Mouse (Mus musculus) hindbrain, embryonic 16.5 days (tissue): ENCODE results near the gene Nova2. TPM values are rescaled to one million over a fixed set of nuclear protein-coding genes. Genes with fewer than 3 reads are reported as not detected.
A peak's percentile ranks its signal among the peaks of the same experiment; 100 is the strongest.

ENCODE experiments used
- ATAC-seq: fragments of 200-750 bp; cut with Nextera tagmentation; 2 replicates; pipeline ENCODE4 v1.8.0; 2017; ENCODE audit warnings: moderate TSS enrichment, moderate library complexity
- H3K27ac ChIP-seq: fragments of 300-500 bp; sonication (generic); 2 replicates; pipeline ENCODE4 v1.5.1; 2014; ENCODE audit warnings: low read depth, mild to moderate bottlenecking, control low read depth, low read length, moderate library complexity
- H3K27me3 ChIP-seq: fragments of 300-500 bp; sonication (generic); replicated peaks from 2 replicates; pipeline ENCODE4 v1.6.1; 2014; ENCODE audit warnings: low read length; ENCODE audit not compliant: control insufficient read depth, insufficient read depth
- H3K36me3 ChIP-seq: fragments of 300-500 bp; sonication (generic); 2 replicates; pipeline ENCODE4 v1.6.1; 2014; ENCODE audit warnings: mild to moderate bottlenecking, low read length, moderate library complexity, mixed read lengths; ENCODE audit not compliant: control insufficient read depth, insufficient read depth
- H3K4me1 ChIP-seq: fragments of 300-500 bp; sonication (generic); 2 replicates; pipeline ENCODE4 v1.6.1; 2014; ENCODE audit warnings: low read depth, low read length; ENCODE audit not compliant: control insufficient read depth, insufficient read depth
- H3K4me2 ChIP-seq: fragments of 300-500 bp; sonication (generic); 2 replicates; pipeline ENCODE4 v1.6.1; 2014; ENCODE audit warnings: mild to moderate bottlenecking, low read length, control low read depth, moderate library complexity
- H3K4me3 ChIP-seq: fragments of 300-500 bp; sonication (generic); 2 replicates; pipeline ENCODE4 v1.5.1; 2014; ENCODE audit warnings: mild to moderate bottlenecking, low read length, control low read depth, moderate library complexity
- H3K9ac ChIP-seq: fragments of 300-500 bp; sonication (generic); 2 replicates; pipeline ENCODE4 v1.6.1; 2014; ENCODE audit warnings: low read depth, mild to moderate bottlenecking, control low read depth, low read length, moderate library complexity
- H3K9me3 ChIP-seq: fragments of 300-500 bp; sonication (generic); 2 replicates; pipeline ENCODE4 v1.6.1; 2014; ENCODE audit warnings: mild to moderate bottlenecking, low read length, moderate library complexity; ENCODE audit not compliant: control insufficient read depth
- WGBS: fragments of 180-500 bp; shearing (Covaris S2); extraction: QIAGEN DNeasy Blood & Tissue Kit; methylation state at CpG from one replicate; pipeline ENCODE4 v1.1.7; 2014; 5-methylcytosine and 5-hydroxymethylcytosine counted together
- polyA plus RNA-seq: library from polyadenylated mRNA; unstranded; fragments of >200 nt; fragmentation: Nextera tagmentation; extraction: Ambion mirVana; gene quantifications from 2 replicates; pipeline ENCODE4 v1.2.1, GENCODE M21; 2015

Gene Nova2
- polyA plus RNA-seq, 1 experiment from 2014 or later: 12.3 TPM

DNA sequence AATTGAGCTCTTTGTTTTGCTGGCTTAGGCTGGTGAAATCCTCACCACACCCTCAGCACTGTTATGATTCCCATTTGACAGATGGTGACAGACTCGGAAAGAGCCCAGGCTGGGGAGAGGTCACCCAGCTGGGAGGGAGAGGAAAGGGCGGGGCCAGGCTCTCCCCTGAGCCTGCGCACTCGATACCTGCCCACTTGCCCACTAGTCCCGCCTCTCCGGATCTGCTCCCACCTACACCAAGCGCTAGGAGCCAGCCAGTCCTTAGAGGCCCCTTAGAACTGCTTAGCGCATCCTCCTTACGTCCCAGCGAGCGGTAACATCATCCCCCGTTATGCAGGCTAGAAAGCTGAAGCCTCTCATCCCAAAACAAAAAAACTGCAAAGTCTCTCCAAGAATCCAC is 4.6 kb upstream of the Nova2 start:
- peak; percentile 35; the same call in 1 of the 2 replicates for ATAC-seq
- WGBS: 5% methylated on average over 12 of the region's 12 CpGs
- H3K4me1 ChIP-seq: peaks cover 38% of the 10 kb centered on the region
- no peaks in the 10 kb centered on the region for H3K9me3 ChIP-seq
- no peaks in the 10 kb centered on the region for H3K36me3 ChIP-seq
- H3K4me2 ChIP-seq: peak overlapping the region; percentile 47
- no peaks in the 10 kb centered on the region for H3K27me3 ChIP-seq
- peak overlapping the region; percentile 25 for H3K9ac ChIP-seq
- H3K4me3 ChIP-seq: peak overlapping the region; percentile 1; the same call in 1 of the 2 replicates
- peak overlapping the region; percentile 64 for H3K27ac ChIP-seq

- Histone ChIP-seq H3K36me3 (no peaks in the 10 kb centered on the region), H3K4me3 (no peak overlapping the region), H3K4me1 (peaks cover 41% of the 10 kb centered on the region), H3K27me3 (no peaks in the 10 kb centered on the region), H3K4me2 (peak overlapping the region; percentile 43), H3K9me3 (no peaks in the 10 kb centered on the region), H3K9ac (no peak overlapping the region), H3K27ac (peak overlapping the region; percentile 96)
- peak; percentile 5 for ATAC-seq
- 11% methylated on average over 5 of the region's 5 CpGs for WGBS
Measured at GRCm38 (mm10) chr7:18922807-18923206, 2.9 kb upstream of the Nova2 start.

- no peaks in the 10 kb centered on the region for H3K36me3 ChIP-seq
- H3K4me1 ChIP-seq: peaks cover 46% of the 10 kb centered on the region
- H3K27me3 ChIP-seq: no peaks in the 10 kb centered on the region
- no peaks in the 10 kb centered on the region for H3K9me3 ChIP-seq
- H3K27ac ChIP-seq: peak overlapping the region; percentile 96
- H3K9ac ChIP-seq: no peak overlapping the region; the same call in 1 of the 2 replicates
- peak overlapping the region; percentile 43 for H3K4me2 ChIP-seq
- ATAC-seq: peak; percentile 1; the same call in 1 of the 2 replicates
- peak overlapping the region; percentile 17; the same call in 1 of the 2 replicates for H3K4me3 ChIP-seq
- WGBS: 39% methylated on average over 11 of the region's 11 CpGs
Measured at GRCm38 (mm10) chr7:18923267-18923666, 2.4 kb upstream of the Nova2 start.

- H3K4me3 ChIP-seq: peak overlapping the region; percentile 5
- ATAC-seq: peak; percentile 25
- H3K9me3 ChIP-seq: no peaks in the 10 kb centered on the region
- peak overlapping the region; percentile 15; the same call in 1 of the 2 replicates for H3K9ac ChIP-seq
- H3K27me3 ChIP-seq: no peaks in the 10 kb centered on the region
- 4% methylated on average over 4 of the region's 4 CpGs for WGBS
- peaks cover 49% of the 10 kb centered on the region for H3K4me1 ChIP-seq
- peak overlapping the region; percentile 43 for H3K4me2 ChIP-seq
- H3K27ac ChIP-seq: peak overlapping the region; percentile 96
- H3K36me3 ChIP-seq: no peaks in the 10 kb centered on the region
Measured at GRCm38 (mm10) chr7:18923711-18924191, 1.9 kb upstream of the Nova2 start.

DNA sequence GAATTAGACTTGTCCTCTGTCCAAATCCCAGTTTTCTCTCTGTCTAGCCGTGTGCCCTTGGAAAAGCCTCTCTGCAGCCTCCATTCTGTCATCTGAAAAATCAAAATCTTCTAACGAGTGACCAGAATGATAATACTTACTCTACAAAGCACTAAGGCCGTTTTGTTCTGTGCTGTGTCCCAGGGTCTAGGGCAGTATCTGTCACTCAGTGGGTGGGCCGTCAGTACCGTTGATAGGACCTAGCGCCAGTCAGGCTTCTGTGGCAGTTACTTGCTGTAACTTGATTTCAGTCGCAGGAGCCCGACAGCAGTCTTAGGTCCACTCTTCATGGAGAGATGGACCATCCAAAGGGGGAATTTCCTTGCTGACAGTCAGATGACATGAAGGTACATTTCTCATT is 1.4 kb upstream of the Nova2 start:
- no peaks in the 10 kb centered on the region for H3K36me3 ChIP-seq
- no peak overlapping the region; the same call in 1 of the 2 replicates for H3K9ac ChIP-seq
- peak overlapping the region; percentile 43 for H3K4me2 ChIP-seq
- H3K9me3 ChIP-seq: no peaks in the 10 kb centered on the region
- no peaks in the 10 kb centered on the region for H3K27me3 ChIP-seq
- ATAC-seq: no peak
- H3K4me3 ChIP-seq: peak overlapping the region; percentile 5; the same call in 1 of the 2 replicates
- WGBS: 6% methylated on average over 8 of the region's 8 CpGs
- H3K27ac ChIP-seq: peak overlapping the region; percentile 96
- H3K4me1 ChIP-seq: peaks cover 52% of the 10 kb centered on the region

DNA sequence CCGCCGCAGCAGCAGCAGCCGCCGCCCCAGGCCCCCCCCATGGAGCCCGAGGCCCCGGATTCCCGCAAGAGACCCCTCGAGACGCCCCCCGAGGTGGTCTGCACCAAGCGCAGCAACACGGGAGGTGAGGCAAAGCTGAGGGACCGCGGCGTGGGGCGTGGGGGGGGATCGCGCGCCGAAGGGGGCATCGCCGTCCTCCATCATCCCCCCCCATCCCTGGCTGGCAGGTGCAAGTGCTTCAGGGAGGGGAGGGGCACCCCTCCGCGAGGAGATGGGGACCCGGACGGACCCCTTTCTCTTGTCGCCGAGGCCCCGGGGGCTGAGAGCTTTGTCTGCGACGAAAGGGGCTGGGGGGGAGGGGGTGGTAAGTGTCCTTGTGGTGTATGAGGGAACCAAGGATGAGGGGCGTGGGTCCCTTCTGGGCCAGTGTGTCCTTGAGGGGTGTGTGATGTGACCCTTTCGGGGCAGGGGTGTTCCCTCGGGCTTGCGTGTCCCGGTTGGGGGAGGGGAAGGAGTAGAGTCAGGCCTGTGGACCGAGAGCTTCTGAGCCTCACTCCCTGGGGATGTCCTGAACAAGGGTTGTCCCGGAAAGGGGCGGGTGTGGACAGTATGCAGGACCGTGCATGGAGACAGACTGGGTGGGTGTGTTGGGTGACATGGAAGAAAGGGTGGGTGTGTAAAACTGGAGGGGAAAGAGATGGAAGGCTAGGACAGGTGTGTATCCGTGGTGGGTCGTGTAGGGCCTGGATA is 528 bp downstream of the Nova2 start:
- peak overlapping the region; percentile 86 for H3K4me3 ChIP-seq
- ATAC-seq: peak; percentile 18
- under 1% methylated on average over 36 of the region's 42 CpGs for WGBS
- peak overlapping the region; percentile 100 for H3K9ac ChIP-seq
- H3K9me3 ChIP-seq: no peaks in the 10 kb centered on the region
- H3K4me1 ChIP-seq: peaks cover 49% of the 10 kb centered on the region
- peak overlapping the region; percentile 63 for H3K4me2 ChIP-seq
- H3K36me3 ChIP-seq: no peaks in the 10 kb centered on the region
- no peaks in the 10 kb centered on the region for H3K27me3 ChIP-seq
- H3K27ac ChIP-seq: peak overlapping the region; percentile 96

DNA sequence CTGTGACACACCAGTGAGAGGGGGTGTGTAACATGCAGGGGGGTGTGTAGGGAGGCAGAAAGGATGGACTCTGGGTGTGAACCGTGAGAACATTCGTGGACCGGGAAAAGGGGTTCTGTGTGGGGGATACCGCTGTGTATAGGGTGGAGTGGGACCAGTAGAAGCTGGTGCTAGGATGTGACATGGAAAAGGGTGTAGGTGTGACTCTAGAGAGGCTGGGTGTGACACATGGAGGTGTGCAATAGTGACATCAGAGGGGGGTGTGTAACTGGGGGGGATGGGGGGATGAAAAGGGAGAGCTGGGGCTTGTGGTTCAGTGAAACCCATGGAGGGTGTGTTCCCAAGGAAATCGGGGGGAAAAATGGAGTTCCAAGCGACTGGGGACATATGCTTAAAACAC is 1.2 kb downstream of the Nova2 start:
- peak; percentile 4; the same call in 1 of the 2 replicates for ATAC-seq
- Histone ChIP-seq H3K27me3 (no peaks in the 10 kb centered on the region), H3K4me1 (peaks cover 48% of the 10 kb centered on the region), H3K4me3 (peak overlapping the region; percentile 86), H3K9ac (peak overlapping the region; percentile 100), H3K4me2 (peak overlapping the region; percentile 63), H3K36me3 (no peaks in the 10 kb centered on the region), H3K9me3 (no peaks in the 10 kb centered on the region), H3K27ac (peak overlapping the region; percentile 96)
- 34% methylated on average over 6 of the region's 6 CpGs for WGBS

DNA sequence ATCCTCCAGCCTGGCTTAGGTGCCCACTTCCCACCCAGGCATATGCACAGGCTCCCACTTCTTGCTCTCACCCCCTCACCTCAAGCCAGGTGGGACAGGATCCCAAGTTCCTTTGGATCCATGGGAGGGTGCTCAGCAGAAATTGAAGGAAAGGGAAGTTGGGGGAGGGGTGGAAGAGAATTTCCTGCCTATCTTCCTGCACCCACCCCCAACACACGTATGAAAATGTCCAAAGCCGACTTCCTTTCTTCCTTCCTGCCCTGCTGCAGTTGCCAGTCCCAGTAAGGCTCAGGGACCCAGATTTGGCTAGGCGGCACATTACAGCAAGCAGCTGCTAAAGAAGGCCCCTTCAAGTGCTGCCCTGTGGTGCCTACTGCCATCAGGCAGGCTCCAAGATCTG is 2.1 kb downstream of the Nova2 start:
- H3K9ac ChIP-seq: peak overlapping the region; percentile 100
- H3K27me3 ChIP-seq: no peaks in the 10 kb centered on the region
- H3K27ac ChIP-seq: no peak overlapping the region
- H3K4me1 ChIP-seq: peaks cover 40% of the 10 kb centered on the region
- 37% methylated on average over 3 of the region's 3 CpGs for WGBS
- H3K4me3 ChIP-seq: peak overlapping the region; percentile 86
- peak overlapping the region; percentile 63 for H3K4me2 ChIP-seq
- H3K36me3 ChIP-seq: no peaks in the 10 kb centered on the region
- ATAC-seq: no peak
- H3K9me3 ChIP-seq: no peaks in the 10 kb centered on the region

GRCm38 (mm10) chr7:18942376-18942775 is 16.7 kb downstream of the Nova2 start:
- no peak overlapping the region for H3K4me3 ChIP-seq
- H3K9ac ChIP-seq: no peak overlapping the region
- no peaks in the 10 kb centered on the region for H3K9me3 ChIP-seq
- ATAC-seq: peak; percentile 66
- H3K36me3 ChIP-seq: peaks cover 13% of the 10 kb centered on the region
- H3K27ac ChIP-seq: peak overlapping the region; percentile 65
- WGBS: 10% methylated on average over 1 of the region's 1 CpGs
- peaks cover 15% of the 10 kb centered on the region for H3K4me1 ChIP-seq
- peak overlapping the region; percentile 32 for H3K4me2 ChIP-seq
- H3K27me3 ChIP-seq: no peaks in the 10 kb centered on the region
